Mouse (Mus musculus): Measurements from ENCODE around the gene Tenm1. TPM values are rescaled to one million over a fixed set of nuclear protein-coding genes. Genes with fewer than 3 reads are reported as not detected.

Tenm1 gene
- polyA plus RNA-seq, 1 experiment, result not detected

DNA sequence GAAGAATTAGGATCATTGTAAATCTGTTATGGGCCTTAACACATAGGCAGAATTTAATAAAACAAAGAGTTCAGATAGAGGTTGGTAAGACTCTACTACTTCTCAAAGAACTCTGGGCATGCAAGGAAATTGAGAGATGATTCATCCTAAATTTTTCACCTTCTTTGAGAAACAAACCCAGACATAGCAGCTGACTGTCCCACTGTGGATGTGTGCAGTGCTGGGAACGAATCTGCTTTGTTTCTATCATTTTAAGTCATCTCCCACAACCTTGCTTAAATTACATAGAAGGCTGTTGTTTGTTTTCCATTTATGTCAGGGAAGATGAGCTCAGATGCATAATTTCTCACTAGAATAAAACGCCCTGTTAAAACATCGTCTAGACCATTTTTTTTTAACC, 31.0 kb downstream of the Tenm1 start:
- no peak overlapping the region for H3K4me3 ChIP-seq (ENCODE audit: extremely low read depth, insufficient read depth, insufficient read length)
- no peaks in the 10 kb centered on the region for H3K27me3 ChIP-seq (ENCODE audit: control insufficient read depth, insufficient read depth, low read length)
- no peak overlapping the region for H3K27ac ChIP-seq (ENCODE audit: insufficient read depth, low read length)
- no peaks in the 10 kb centered on the region for H3K36me3 ChIP-seq (ENCODE audit: control insufficient read depth, insufficient read depth, low read length)
- DNase-seq (ENCODE audit: low read depth in 1 of 2, low spot score in 2 of 2), result no peak
- no peaks in the 10 kb centered on the region for H3K4me1 ChIP-seq (ENCODE audit: control insufficient read depth, insufficient read depth, insufficient read length)
- TF ChIP-seq CTCF (IDR thresholded peaks at IDR 0.05; ENCODE audit: extremely low read depth, insufficient read depth, insufficient read length, insufficient replicate concordance) (no peak), POLR2A (IDR thresholded peaks at IDR 0.05; ENCODE audit: low read depth, low read length) (no peak)
- WGBS, result 67% methylated on average over 3 of the region's 3 CpGs

DNA sequence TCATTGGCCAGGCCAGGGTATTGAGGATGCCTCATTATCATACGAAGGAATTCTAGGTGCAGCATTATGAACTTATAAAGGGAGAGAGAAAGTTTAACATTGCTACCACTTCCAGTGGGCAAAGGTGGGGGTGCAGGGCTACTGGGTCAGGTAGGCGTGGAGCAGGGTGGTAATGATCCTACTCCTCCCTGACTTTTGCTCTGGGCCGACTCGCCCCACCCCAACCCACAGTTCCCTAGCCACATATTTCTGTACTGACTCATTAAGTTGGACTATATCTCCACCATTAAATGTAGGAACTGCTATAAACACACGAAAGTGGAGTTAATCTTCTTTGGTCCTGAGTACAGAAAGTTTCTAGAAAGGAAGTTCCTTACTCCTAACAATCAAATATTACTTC, 40.8 kb downstream of the Tenm1 start:
- no peak for DNase-seq (ENCODE audit: low read depth in 1 of 2, low spot score in 2 of 2)
- H3K4me3 ChIP-seq (ENCODE audit: extremely low read depth, insufficient read depth, insufficient read length), result no peak overlapping the region
- no peaks in the 10 kb centered on the region for H3K4me1 ChIP-seq (ENCODE audit: control insufficient read depth, insufficient read depth, insufficient read length)
- TF ChIP-seq CTCF (IDR thresholded peaks at IDR 0.05; ENCODE audit: extremely low read depth, insufficient read depth, insufficient read length, insufficient replicate concordance) (no peak), POLR2A (IDR thresholded peaks at IDR 0.05; ENCODE audit: low read depth, low read length) (no peak)
- H3K27ac ChIP-seq (ENCODE audit: insufficient read depth, low read length), result no peak overlapping the region
- no peaks in the 10 kb centered on the region for H3K36me3 ChIP-seq (ENCODE audit: control insufficient read depth, insufficient read depth, low read length)
- WGBS, result 80% methylated on average over 5 of the region's 5 CpGs
- no peaks in the 10 kb centered on the region for H3K27me3 ChIP-seq (ENCODE audit: control insufficient read depth, insufficient read depth, low read length)

DNA sequence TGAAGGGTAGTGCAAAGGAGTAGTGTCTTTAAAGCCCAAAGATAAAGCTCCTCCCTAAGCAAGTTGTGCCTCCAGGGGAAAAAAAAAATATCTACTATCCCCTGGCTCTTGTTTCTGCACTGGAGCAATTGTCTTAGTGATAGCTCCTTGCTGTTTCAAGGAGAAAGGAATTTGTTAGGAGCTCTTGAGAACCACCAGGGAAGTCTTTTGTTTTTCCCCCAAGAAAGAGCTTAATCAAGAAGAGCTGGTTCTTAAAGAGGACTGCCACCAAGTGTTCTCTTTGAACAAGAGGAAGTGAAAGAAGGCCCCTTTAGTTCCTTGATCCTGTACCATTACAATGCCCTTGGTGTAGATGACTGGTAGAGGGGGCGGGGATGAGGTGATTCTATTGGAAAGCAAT, 56.4 kb downstream of the Tenm1 start:
- Histone ChIP-seq H3K4me1 (ENCODE audit: control insufficient read depth, insufficient read depth, insufficient read length) (no peaks in the 10 kb centered on the region), H3K27me3 (ENCODE audit: control insufficient read depth, insufficient read depth, low read length) (no peaks in the 10 kb centered on the region), H3K4me3 (ENCODE audit: extremely low read depth, insufficient read depth, insufficient read length) (no peak overlapping the region), H3K27ac (ENCODE audit: insufficient read depth, low read length) (no peak overlapping the region), H3K36me3 (ENCODE audit: control insufficient read depth, insufficient read depth, low read length) (no peaks in the 10 kb centered on the region)
- WGBS, result 61% methylated on average over 1 of the region's 1 CpGs
- TF ChIP-seq CTCF (IDR thresholded peaks at IDR 0.05; ENCODE audit: extremely low read depth, insufficient read depth, insufficient read length, insufficient replicate concordance) (no peak), POLR2A (IDR thresholded peaks at IDR 0.05; ENCODE audit: low read depth, low read length) (no peak)
- DNase-seq (ENCODE audit: low read depth in 1 of 2, low spot score in 2 of 2), result no peak

DNA sequence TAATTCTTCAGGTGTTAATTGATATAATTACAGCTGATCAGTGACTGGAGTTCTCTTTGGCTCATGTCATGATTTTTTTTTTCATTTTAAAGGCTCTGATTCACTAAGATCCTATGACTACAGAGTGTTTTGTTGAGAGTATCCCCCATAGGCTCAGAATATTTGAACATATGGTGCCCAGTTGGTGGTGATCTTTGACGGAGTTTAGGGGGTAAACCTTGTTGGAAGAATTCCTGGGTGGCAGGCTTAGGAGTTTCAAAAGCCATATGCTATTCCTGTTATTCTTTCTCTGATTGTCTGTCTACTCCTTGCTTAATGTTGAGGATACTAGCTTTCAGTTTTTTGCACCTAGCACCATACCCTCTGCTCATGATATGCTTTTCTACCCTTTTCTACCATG, 109.6 kb downstream of the Tenm1 start:
- Histone ChIP-seq H3K36me3 (ENCODE audit: control insufficient read depth, insufficient read depth, low read length) (no peaks in the 10 kb centered on the region), H3K4me1 (ENCODE audit: control insufficient read depth, insufficient read depth, insufficient read length) (no peaks in the 10 kb centered on the region), H3K4me3 (ENCODE audit: extremely low read depth, insufficient read depth, insufficient read length) (no peak overlapping the region), H3K27ac (ENCODE audit: insufficient read depth, low read length) (no peak overlapping the region), H3K27me3 (ENCODE audit: control insufficient read depth, insufficient read depth, low read length) (no peaks in the 10 kb centered on the region)
- no peak for DNase-seq (ENCODE audit: low read depth in 1 of 2, low spot score in 2 of 2)
- TF ChIP-seq CTCF (IDR thresholded peaks at IDR 0.05; ENCODE audit: extremely low read depth, insufficient read depth, insufficient read length, insufficient replicate concordance), result no peak
- no peak for TF ChIP-seq POLR2A (IDR thresholded peaks at IDR 0.05; ENCODE audit: low read depth, low read length)
- WGBS, result 76% methylated on average over 1 of the region's 1 CpGs

DNA sequence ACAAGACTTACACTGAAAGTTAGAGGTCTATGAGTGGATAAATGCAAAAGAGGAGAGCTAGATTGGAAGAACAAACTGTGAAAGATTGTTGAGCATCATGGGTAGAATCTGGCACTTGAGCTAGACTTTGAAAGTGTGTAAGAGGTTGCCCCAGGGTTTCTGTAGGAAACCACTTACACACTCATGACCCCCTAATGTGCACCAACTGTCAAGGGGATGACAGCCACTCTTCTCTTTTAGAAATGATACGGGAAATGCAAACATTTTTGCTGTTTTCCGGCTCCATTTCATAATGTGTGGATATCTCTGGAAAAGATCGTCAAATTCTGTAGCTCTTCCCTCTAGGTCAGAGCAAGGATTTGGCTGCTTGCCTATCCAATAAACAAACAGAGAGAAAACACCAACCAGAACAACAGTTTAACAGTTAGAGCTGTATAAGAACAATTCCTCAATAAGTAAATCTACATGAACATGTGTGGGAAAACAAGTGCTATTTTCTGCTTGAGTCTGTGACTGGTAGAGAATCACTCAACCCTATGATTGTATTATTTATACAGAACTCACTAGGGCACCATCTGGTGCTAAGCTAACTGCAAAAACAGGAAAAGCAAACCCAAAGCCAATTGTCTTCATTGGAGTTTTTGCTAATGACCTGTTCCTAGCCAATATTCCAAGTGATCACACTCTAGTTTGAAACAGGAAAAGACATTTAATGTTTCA, 111.0 kb downstream of the Tenm1 start:
- H3K4me1 ChIP-seq (ENCODE audit: control insufficient read depth, insufficient read depth, insufficient read length), result no peaks in the 10 kb centered on the region
- no peaks in the 10 kb centered on the region for H3K36me3 ChIP-seq (ENCODE audit: control insufficient read depth, insufficient read depth, low read length)
- no peak for DNase-seq (ENCODE audit: low read depth in 1 of 2, low spot score in 2 of 2)
- no peaks in the 10 kb centered on the region for H3K27me3 ChIP-seq (ENCODE audit: control insufficient read depth, insufficient read depth, low read length)
- 82% methylated on average over 3 of the region's 3 CpGs for WGBS
- H3K4me3 ChIP-seq (ENCODE audit: extremely low read depth, insufficient read depth, insufficient read length), result no peak overlapping the region
- no peak overlapping the region for H3K27ac ChIP-seq (ENCODE audit: insufficient read depth, low read length)
- no peak for TF ChIP-seq CTCF (IDR thresholded peaks at IDR 0.05; ENCODE audit: extremely low read depth, insufficient read depth, insufficient read length, insufficient replicate concordance)
- TF ChIP-seq POLR2A (IDR thresholded peaks at IDR 0.05; ENCODE audit: low read depth, low read length), result no peak

DNA sequence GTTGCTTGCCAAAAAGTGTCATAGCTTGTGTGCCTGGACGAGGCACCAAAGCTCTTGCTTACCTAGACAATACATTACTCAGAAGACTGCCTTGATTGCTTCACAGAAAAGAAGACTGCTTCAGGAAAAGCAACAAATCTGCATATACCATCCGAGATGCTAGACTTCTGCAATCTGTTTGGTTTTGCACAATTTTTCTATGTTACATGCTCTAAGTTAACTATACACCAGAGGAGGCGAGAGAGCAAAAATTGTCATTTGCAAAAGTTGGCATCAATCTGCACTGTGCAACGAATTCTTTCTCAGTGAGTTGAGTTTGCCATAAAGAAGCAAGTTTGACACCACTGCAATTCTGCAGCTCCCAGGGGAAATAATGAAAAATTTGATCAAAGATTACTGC, 193.1 kb downstream of the Tenm1 start:
- WGBS, result 69% methylated on average over 4 of the region's 4 CpGs
- H3K36me3 ChIP-seq (ENCODE audit: control insufficient read depth, insufficient read depth, low read length), result no peaks in the 10 kb centered on the region
- no peak overlapping the region for H3K27ac ChIP-seq (ENCODE audit: insufficient read depth, low read length)
- no peaks in the 10 kb centered on the region for H3K4me1 ChIP-seq (ENCODE audit: control insufficient read depth, insufficient read depth, insufficient read length)
- DNase-seq (ENCODE audit: low read depth in 1 of 2, low spot score in 2 of 2), result no peak
- no peaks in the 10 kb centered on the region for H3K27me3 ChIP-seq (ENCODE audit: control insufficient read depth, insufficient read depth, low read length)
- H3K4me3 ChIP-seq (ENCODE audit: extremely low read depth, insufficient read depth, insufficient read length), result no peak overlapping the region
- TF ChIP-seq POLR2A (IDR thresholded peaks at IDR 0.05; ENCODE audit: low read depth, low read length) (no peak), CTCF (IDR thresholded peaks at IDR 0.05; ENCODE audit: extremely low read depth, insufficient read depth, insufficient read length, insufficient replicate concordance) (no peak)

DNA sequence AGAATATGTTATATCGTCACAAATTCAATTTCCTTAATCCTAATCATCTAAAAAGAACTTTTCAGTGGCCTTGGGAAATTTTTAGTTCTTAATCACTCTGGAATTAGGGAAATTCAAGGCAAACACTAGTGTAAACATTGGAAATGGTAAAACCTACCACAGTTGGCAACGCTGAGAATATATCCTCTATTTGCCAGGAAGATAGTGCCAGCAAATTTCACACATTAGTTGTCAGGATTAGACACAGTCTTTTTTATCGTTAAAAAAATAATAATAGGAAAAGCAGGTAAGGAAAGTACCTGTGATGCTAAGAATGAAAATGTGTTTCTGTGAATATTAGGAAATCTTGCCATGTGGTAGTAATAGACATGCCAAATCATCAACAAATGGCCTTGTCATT, 223.9 kb downstream of the Tenm1 start:
- WGBS, result 79% methylated on average over 3 of the region's 3 CpGs
- no peak for DNase-seq (ENCODE audit: low read depth in 1 of 2, low spot score in 2 of 2)
- TF ChIP-seq CTCF (IDR thresholded peaks at IDR 0.05; ENCODE audit: extremely low read depth, insufficient read depth, insufficient read length, insufficient replicate concordance) (no peak), POLR2A (IDR thresholded peaks at IDR 0.05; ENCODE audit: low read depth, low read length) (no peak)
- Histone ChIP-seq H3K27me3 (ENCODE audit: control insufficient read depth, insufficient read depth, low read length) (no peaks in the 10 kb centered on the region), H3K4me1 (ENCODE audit: control insufficient read depth, insufficient read depth, insufficient read length) (no peaks in the 10 kb centered on the region), H3K36me3 (ENCODE audit: control insufficient read depth, insufficient read depth, low read length) (no peaks in the 10 kb centered on the region), H3K4me3 (ENCODE audit: extremely low read depth, insufficient read depth, insufficient read length) (no peak overlapping the region), H3K27ac (ENCODE audit: insufficient read depth, low read length) (no peak overlapping the region)
